Mouse (Mus musculus) ES-E14 (cell line): Measurements from ENCODE around the gene Slc2a9.

ENCODE experiments used
- CHD2 ChIP-seq: IDR thresholded peaks from 2 replicates; pipeline ENCODE4 v1.6.1; 2014; ENCODE audit warnings: mild to moderate bottlenecking, low read depth, low read length, inconsistent platforms
- HCFC1 ChIP-seq: IDR thresholded peaks from 2 replicates; pipeline ENCODE4 v1.6.1; 2012; ENCODE audit warnings: low read length, inconsistent platforms, borderline replicate concordance; ENCODE audit not compliant: insufficient read depth
- MAFK ChIP-seq: IDR thresholded peaks from 2 replicates; pipeline ENCODE4 v1.6.1; 2014; ENCODE audit warnings: mild to moderate bottlenecking, low read depth, low read length, inconsistent platforms; ENCODE audit not compliant: insufficient read depth
- ZNF384 ChIP-seq: IDR thresholded peaks from 2 replicates; pipeline ENCODE4 v1.6.1; 2012; ENCODE audit warnings: low read depth, low read length, inconsistent platforms

- TF ChIP-seq CHD2 (no peak), MAFK (no peak), ZNF384 (no peak), HCFC1 (no peak)
Observed at GRCm38 (mm10) chr5:38536822-38537221, 33.9 kb upstream of the Slc2a9 start.
